Mouse (Mus musculus) heart, embryonic 12.5 days (tissue): ENCODE data around the gene Scamp4. TPM values are rescaled to one million over a fixed set of nuclear protein-coding genes. Genes with fewer than 3 reads are reported as not detected.
A peak's percentile ranks its signal among the peaks of the same experiment; 100 is the strongest.

ENCODE experiments used
- ATAC-seq: fragments of 200-750 bp; cut with Nextera tagmentation; 2 replicates; pipeline ENCODE4 v1.8.0; 2017; ENCODE audit warnings: moderate TSS enrichment, moderate library complexity; ENCODE audit not compliant: insufficient number of reproducible peaks, low FRiP score
- H3K27ac ChIP-seq: fragments of 300-500 bp; sonication (generic); 2 replicates; pipeline ENCODE4 v1.5.1; 2016; ENCODE audit warnings: mild to moderate bottlenecking, moderate library complexity; ENCODE audit not compliant: poor library complexity, severe bottlenecking
- H3K27me3 ChIP-seq: fragments of 300-500 bp; sonication (generic); replicated peaks from 2 replicates; pipeline ENCODE4 v1.6.1; 2016; ENCODE audit warnings: mild to moderate bottlenecking, moderate library complexity
- H3K36me3 ChIP-seq: fragments of 300-500 bp; sonication (generic); 2 replicates; pipeline ENCODE4 v1.6.1; 2016; ENCODE audit warnings: mild to moderate bottlenecking, moderate library complexity
- H3K4me1 ChIP-seq: fragments of 300-500 bp; sonication (generic); replicated peaks from 2 replicates; pipeline ENCODE4 v1.6.1; 2016; ENCODE audit warnings: mild to moderate bottlenecking
- H3K4me2 ChIP-seq: fragments of 300-500 bp; sonication (generic); 2 replicates; pipeline ENCODE4 v1.6.1; 2016; ENCODE audit warnings: mild to moderate bottlenecking, moderate library complexity
- H3K4me3 ChIP-seq: fragments of 300-500 bp; sonication (generic); 2 replicates; pipeline ENCODE4 v1.5.1; 2016; ENCODE audit warnings: mild to moderate bottlenecking
- H3K9ac ChIP-seq: fragments of 300-500 bp; sonication (generic); 2 replicates; pipeline ENCODE4 v1.6.1; 2016; ENCODE audit warnings: mild to moderate bottlenecking, moderate library complexity
- H3K9me3 ChIP-seq: fragments of 300-500 bp; sonication (generic); replicated peaks from 2 replicates; pipeline ENCODE4 v1.6.1; 2016; ENCODE audit warnings: mild to moderate bottlenecking, moderate library complexity
- WGBS: fragments of 180-500 bp; shearing (Covaris S2); methylation state at CpG from one replicate; pipeline ENCODE4 v1.1.7; 2016; 5-methylcytosine and 5-hydroxymethylcytosine counted together
- polyA plus RNA-seq: library from polyadenylated mRNA; unstranded; fragments of >200 nt; fragmentation: Nextera tagmentation; extraction: Ambion mirVana; gene quantifications from 2 replicates; pipeline ENCODE4 v1.2.1, GENCODE M21; 2016

Gene Scamp4
- polyA plus RNA-seq, 1 experiment from 2014 or later, result 70.0 TPM

GRCm38 (mm10) chr10:80611905-80612304 is 9.2 kb downstream of the Scamp4 start:
- Histone ChIP-seq H3K4me3 (no peak overlapping the region), H3K4me1 (no peaks in the 10 kb centered on the region), H3K4me2 (no peak overlapping the region), H3K27ac (no peak overlapping the region), H3K9me3 (no peaks in the 10 kb centered on the region), H3K36me3 (peaks cover 83% of the 10 kb centered on the region), H3K9ac (no peak overlapping the region), H3K27me3 (no peaks in the 10 kb centered on the region)
- ATAC-seq, result no peak
- 96% methylated on average over 3 of the region's 3 CpGs for WGBS

GRCm38 (mm10) chr10:80613821-80614220 is 11.1 kb downstream of the Scamp4 start:
- Histone ChIP-seq H3K4me2 (no peak overlapping the region), H3K9me3 (no peaks in the 10 kb centered on the region), H3K9ac (no peak overlapping the region), H3K27me3 (no peaks in the 10 kb centered on the region), H3K36me3 (peaks cover 64% of the 10 kb centered on the region), H3K4me1 (0 out of 2 replicates have a peak, but pooled peaks cover 3% of the 10 kb centered on the region), H3K4me3 (no peak overlapping the region), H3K27ac (no peak overlapping the region)
- 74% methylated on average over 3 of the region's 3 CpGs for WGBS
- no peak for ATAC-seq

GRCm38 (mm10) chr10:80614351-80614750 is 11.7 kb downstream of the Scamp4 start:
- H3K27me3 ChIP-seq, result no peaks in the 10 kb centered on the region
- H3K9me3 ChIP-seq, result no peaks in the 10 kb centered on the region
- peaks cover 58% of the 10 kb centered on the region for H3K36me3 ChIP-seq
- no peak overlapping the region for H3K4me2 ChIP-seq
- 93% methylated on average over 6 of the region's 6 CpGs for WGBS
- H3K4me3 ChIP-seq, result no peak overlapping the region
- H3K9ac ChIP-seq, result no peak overlapping the region
- 0 out of 2 replicates have a peak, but pooled peaks cover 3% of the 10 kb centered on the region for H3K4me1 ChIP-seq
- ATAC-seq, result no peak
- H3K27ac ChIP-seq, result no peak overlapping the region

GRCm38 (mm10) chr10:80618181-80618580 is 15.5 kb downstream of the Scamp4 start:
- Histone ChIP-seq H3K9ac (no peak overlapping the region), H3K4me3 (no peak overlapping the region), H3K27ac (0 out of 2 replicates have a peak overlapping the region, but pooled peaks have one; percentile 28), H3K9me3 (no peaks in the 10 kb centered on the region), H3K4me2 (no peak overlapping the region), H3K27me3 (no peaks in the 10 kb centered on the region), H3K4me1 (peaks cover 16% of the 10 kb centered on the region), H3K36me3 (peaks cover 32% of the 10 kb centered on the region)
- ATAC-seq, result no peak
- 51% methylated on average over 9 of the region's 9 CpGs for WGBS

- Histone ChIP-seq H3K4me3 (no peak overlapping the region), H3K36me3 (peaks cover 19% of the 10 kb centered on the region), H3K9ac (no peak overlapping the region), H3K27ac (no peak overlapping the region), H3K4me2 (no peak overlapping the region), H3K9me3 (no peaks in the 10 kb centered on the region), H3K4me1 (peaks cover 29% of the 10 kb centered on the region), H3K27me3 (no peaks in the 10 kb centered on the region)
- ATAC-seq, result no peak
- 31% methylated on average over 8 of the region's 8 CpGs for WGBS
Measured at GRCm38 (mm10) chr10:80619465-80620244, 17.0 kb downstream of the Scamp4 start.

- peaks cover 12% of the 10 kb centered on the region for H3K36me3 ChIP-seq
- 79% methylated on average over 9 of the region's 9 CpGs for WGBS
- H3K4me2 ChIP-seq, result no peak overlapping the region
- ATAC-seq, result no peak
- peaks cover 36% of the 10 kb centered on the region for H3K4me1 ChIP-seq
- no peak overlapping the region for H3K27ac ChIP-seq
- H3K4me3 ChIP-seq, result no peak overlapping the region
- no peaks in the 10 kb centered on the region for H3K9me3 ChIP-seq
- H3K9ac ChIP-seq, result no peak overlapping the region
- no peaks in the 10 kb centered on the region for H3K27me3 ChIP-seq
Measured at GRCm38 (mm10) chr10:80620365-80620764, 17.7 kb downstream of the Scamp4 start.

GRCm38 (mm10) chr10:80620796-80621689 is 18.4 kb downstream of the Scamp4 start:
- Histone ChIP-seq H3K27ac (peak overlapping the region; percentile 94; the same call in 1 of the 2 replicates), H3K4me1 (peaks cover 43% of the 10 kb centered on the region), H3K4me2 (peak overlapping the region; percentile 67), H3K36me3 (peaks cover 5% of the 10 kb centered on the region), H3K9me3 (no peaks in the 10 kb centered on the region), H3K9ac (peak overlapping the region; percentile 58), H3K4me3 (peak overlapping the region; percentile 91), H3K27me3 (no peaks in the 10 kb centered on the region)
- no peak for ATAC-seq
- 56% methylated on average over 16 of the region's 16 CpGs for WGBS

GRCm38 (mm10) chr10:80621690-80621939 is 18.9 kb downstream of the Scamp4 start:
- Histone ChIP-seq H3K9ac (peak overlapping the region; percentile 58), H3K27ac (peak overlapping the region; percentile 94; the same call in 1 of the 2 replicates), H3K4me1 (peaks cover 49% of the 10 kb centered on the region), H3K36me3 (no peaks in the 10 kb centered on the region), H3K9me3 (no peaks in the 10 kb centered on the region), H3K4me3 (peak overlapping the region; percentile 91), H3K27me3 (no peaks in the 10 kb centered on the region), H3K4me2 (peak overlapping the region; percentile 67)
- no peak for ATAC-seq
- 3% methylated on average over 9 of the region's 9 CpGs for WGBS

GRCm38 (mm10) chr10:80621940-80622660 is 19.4 kb downstream of the Scamp4 start:
- ATAC-seq, result peak; percentile 95
- Histone ChIP-seq H3K4me1 (peaks cover 50% of the 10 kb centered on the region), H3K4me2 (peak overlapping the region; percentile 67)

GRCm38 (mm10) chr10:80622661-80623456 is 20.2 kb downstream of the Scamp4 start, which contains the start of gene Csnk1g2:
Gene Csnk1g2 (plus strand): TSS chr10:80622838.
- H3K27me3 ChIP-seq, result no peaks in the 10 kb centered on the region
- H3K9me3 ChIP-seq, result no peaks in the 10 kb centered on the region
- H3K4me1 ChIP-seq, result peaks cover 58% of the 10 kb centered on the region
- peak within 1 kb of the TSS; percentile 92 for H3K9ac ChIP-seq
- peak within 1 kb of the TSS; percentile 87 for H3K4me2 ChIP-seq
- ATAC-seq, result peak; percentile 28
- WGBS, result under 1% methylated on average over 84 of the region's 85 CpGs
- H3K4me3 ChIP-seq, result peak within 1 kb of the TSS; percentile 91
- no peaks in the 10 kb centered on the region for H3K36me3 ChIP-seq
- peak within 1 kb of the TSS; percentile 94 for H3K27ac ChIP-seq

More at GRCm38 (mm10) chr10:80621940-80622660, 19.4 kb downstream of the Scamp4 start:
- Histone ChIP-seq H3K9ac (peak overlapping the region; percentile 49; the same call in 1 of the 2 replicates), H3K4me3 (peak overlapping the region; percentile 91), H3K36me3 (no peaks in the 10 kb centered on the region), H3K27ac (peak overlapping the region; percentile 94), H3K27me3 (no peaks in the 10 kb centered on the region), H3K9me3 (no peaks in the 10 kb centered on the region)
- WGBS, result 0% methylated on average over 64 of the region's 64 CpGs
